Mouse (Mus musculus) right cerebral cortex, adult 2 months (tissue): ENCODE results near the gene Maml2.

Experiments used
- DNase-seq, 2 experiments: peaks; one replicate each; pipeline ENCODE4 v3.0.0; 2021 to 2022; ENCODE audit warnings: low spot score in 2 of 2

Maml2 gene

GRCm38 (mm10) chr9:13297668-13298512 lies at the start of gene Maml2:
TSS of gene Maml2 (plus strand) at chr9:13297957.
- DNase-seq, result peak; percentile 19 to 44

DNA sequence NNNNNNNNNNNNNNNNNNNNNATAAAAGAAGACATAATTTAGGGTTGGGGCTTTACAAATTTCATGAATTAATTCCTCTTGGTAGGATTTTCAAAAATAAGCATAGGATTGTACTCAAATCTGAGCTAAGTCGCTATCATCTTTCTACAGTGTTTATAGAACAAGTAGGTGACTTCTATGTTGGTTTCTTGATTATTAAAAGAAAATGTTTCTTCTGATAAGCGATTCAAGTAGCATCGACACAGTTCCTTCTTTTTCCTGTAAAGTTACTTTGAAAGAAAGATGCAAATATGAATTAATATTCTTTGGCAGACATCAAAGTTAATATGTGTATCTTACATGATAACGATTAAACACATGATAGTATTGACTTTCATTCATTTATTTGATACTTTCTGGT lies 49.7 kb upstream of the Maml2 start:
- no peak for DNase-seq

DNA sequence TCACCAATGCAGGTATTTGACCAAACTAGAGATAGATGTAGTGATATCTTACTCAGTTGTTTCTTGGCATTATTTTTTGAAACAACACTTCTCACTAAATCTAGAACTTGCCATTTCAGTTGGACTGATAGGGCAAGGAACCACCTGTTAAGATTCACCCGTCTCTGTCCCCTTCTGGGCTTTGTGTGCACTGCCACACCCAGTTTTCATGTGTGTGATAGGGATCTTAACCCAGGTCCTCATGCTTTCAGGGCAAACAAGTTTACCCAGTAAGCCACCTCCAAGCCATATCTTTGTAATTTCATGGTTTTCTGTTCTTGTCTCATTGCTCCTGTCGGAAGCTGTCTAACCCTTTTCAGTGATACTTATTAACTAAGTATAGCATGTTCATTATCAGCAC lies 46.5 kb upstream of the Maml2 start:
- no peak for DNase-seq

DNA sequence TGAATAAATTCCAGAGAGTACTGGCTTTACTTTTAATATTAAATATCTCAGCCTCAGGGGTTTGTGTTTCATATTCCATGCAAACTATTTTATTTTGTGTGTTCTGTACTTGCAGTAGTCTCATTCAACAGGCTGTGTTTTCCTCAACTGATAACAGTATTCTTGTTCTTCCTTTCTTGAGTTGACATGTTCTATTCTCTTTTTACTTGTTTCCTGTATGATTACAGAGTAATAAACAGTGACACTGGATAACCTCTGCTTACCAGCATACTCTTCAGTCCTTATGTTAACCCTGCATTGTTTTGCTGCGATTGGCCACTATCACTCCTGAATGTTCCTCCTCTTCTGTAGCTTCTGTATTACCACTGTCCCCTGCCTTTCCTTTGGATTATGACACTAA lies 41.0 kb upstream of the Maml2 start:
- DNase-seq, result no peak

- no peak for DNase-seq
Measured at GRCm38 (mm10) chr9:13258173-13258572, 39.6 kb upstream of the Maml2 start.

- no peak for DNase-seq
Measured at GRCm38 (mm10) chr9:13260980-13261379, 36.8 kb upstream of the Maml2 start.

DNA sequence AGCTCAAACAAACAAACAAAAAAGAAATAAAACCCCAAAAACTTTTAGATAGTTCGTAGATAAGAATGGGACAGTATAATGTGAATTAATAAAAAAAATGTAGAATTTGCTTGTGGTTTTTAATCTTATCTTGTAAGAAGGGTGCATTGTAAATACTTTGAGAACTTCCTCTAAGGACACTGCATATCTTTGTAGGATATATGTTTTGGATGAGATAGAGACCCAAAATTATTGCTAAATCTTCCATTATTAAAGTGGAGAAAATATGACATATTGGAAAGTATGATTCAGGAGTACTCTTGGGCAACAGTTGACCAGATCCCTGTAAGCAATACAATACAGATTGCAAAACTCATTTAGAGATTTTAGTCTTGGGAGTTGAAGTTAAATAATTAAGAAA lies 24.5 kb upstream of the Maml2 start:
- DNase-seq, result no peak

DNA sequence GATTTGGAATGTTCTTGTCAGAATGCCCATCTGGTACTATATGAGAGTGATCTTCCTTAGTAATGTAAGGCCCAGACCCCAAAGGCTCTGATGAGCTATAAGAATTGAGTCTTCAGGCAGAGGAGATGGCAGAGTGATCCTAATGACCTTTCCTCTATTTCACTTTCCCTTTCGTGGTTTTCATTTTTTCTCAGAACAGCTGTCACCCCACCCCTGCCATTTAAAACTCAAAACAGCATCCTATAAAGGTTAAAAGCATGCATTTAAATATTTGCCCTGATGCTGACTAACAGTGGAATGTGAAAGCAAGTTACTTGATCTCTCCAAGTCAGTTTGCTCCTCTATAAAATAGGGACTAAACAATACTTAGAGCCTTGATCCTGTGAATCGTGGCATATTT lies 10.3 kb upstream of the Maml2 start:
- no peak for DNase-seq

- DNase-seq, result peak; percentile 84 to 86
Measured at GRCm38 (mm10) chr9:13296274-13297121, 1.3 kb upstream of the Maml2 start.

DNA sequence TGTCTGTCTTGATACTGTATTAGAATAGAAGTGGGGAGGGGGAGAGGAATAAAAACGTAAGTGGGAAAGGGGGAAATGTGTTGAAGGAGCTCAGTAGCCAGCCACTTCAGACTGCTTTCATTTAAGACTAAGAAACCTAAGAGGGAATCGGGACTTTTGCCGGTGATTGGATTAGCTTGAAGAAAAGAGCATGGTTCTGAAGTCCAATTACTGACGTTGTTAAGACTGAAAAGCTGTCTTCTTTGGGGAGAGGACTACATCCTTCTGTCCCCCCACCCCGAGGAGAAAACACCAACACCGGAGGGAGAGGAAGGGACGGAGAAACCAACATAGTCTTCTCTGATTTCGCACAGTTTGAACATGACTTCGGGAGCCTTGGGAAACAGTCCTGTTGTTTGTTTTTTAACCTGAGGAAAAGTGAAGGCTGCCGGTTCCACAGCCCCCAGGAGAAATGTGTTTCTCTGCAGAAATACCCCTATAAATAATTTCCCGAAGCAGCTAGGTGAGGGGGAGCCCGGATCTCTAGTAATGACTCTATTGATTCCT lies 562 bp upstream of the Maml2 start:
- no peak for DNase-seq

GRCm38 (mm10) chr9:13298513-13298878 lies 739 bp downstream of the Maml2 start:
- no peak for DNase-seq

DNA sequence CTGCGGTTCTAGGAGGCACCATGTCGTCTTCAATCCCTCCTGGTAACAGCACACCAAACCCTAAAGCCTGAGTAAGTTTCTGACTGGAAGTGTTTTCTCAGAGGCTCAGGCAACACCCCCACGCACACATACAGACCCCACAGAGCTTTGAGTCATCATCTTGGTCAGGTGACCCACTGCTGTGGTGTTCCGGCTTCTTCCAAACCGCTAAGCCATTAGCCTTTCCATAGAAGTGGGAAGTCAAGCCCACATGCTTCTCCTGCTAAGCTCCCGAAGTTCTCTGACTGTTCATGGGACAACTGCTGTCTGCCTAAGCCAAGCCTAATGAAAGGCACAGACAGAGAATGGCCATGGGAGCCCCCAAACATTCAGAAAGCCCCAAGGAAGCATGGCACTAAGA lies 1.4 kb downstream of the Maml2 start:
- DNase-seq, result peak; percentile 19 to 25

GRCm38 (mm10) chr9:13300041-13300441 lies 2.3 kb downstream of the Maml2 start:
- no peak for DNase-seq

DNA sequence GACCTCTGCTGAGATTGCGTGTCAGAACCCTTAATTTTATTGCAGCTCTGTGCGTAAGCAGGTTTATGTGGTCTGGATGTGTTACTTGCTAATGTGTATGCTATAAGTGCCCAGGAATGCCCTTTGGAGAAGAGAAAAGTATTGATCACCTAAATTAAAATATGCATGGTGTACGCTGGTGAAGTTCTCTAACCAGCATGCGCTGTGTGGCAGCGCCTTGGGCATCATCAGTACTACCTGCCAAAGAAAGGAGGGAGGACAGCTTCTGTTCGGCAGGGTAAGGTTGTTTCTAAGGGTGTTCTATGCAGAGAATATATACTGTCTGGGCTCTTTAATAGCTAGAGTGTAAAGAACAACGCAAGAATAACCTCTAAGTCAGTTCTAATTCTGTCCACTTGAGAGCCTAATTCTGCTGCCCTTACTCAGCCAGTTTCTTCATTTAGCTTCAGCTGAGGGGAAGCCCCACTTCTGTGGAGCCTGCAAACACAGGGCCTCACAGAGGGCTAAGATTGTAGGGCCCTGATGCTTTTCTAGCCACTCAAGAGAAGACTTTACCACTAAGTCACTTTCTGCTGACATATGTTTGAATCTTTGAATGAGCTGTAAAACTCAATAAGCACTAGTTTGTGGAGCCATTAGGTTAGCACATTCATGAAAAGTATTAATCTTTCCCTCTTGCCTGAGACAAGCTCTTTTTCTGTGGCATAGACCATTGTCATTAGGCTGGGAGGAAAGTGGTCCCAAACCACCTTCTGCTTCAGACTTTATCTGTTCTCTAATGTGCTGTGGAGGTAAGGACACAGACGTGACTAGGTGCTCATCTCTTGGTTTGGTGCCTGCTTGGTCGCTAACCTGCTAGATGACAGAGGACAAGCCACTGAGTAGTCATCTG lies 3.4 kb downstream of the Maml2 start:
- DNase-seq, result no peak

- no peak for DNase-seq
Measured at GRCm38 (mm10) chr9:13302183-13302825, 4.5 kb downstream of the Maml2 start.

- DNase-seq, result no peak
Measured at GRCm38 (mm10) chr9:13303099-13303771, 5.5 kb downstream of the Maml2 start.

DNA sequence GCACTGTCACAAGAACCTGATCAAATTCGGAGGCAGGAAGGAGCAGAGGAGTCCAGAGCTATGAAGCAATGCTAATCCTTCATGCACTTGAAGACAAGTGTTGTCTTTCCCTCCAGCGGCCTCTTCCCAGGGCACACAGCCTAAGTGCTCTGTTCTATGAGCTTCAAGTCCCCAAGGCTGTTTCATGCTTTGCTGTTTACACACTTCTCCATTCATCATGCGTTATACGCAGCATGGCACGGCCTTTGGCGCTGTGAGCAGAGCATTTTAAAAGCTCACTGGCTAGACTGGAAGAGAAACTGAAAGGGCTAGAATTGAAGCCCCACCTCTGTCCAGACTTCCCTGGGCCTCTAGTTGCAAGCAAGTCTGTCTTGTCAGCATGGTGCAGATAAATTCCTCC lies 6.2 kb downstream of the Maml2 start:
- DNase-seq, result no peak

DNA sequence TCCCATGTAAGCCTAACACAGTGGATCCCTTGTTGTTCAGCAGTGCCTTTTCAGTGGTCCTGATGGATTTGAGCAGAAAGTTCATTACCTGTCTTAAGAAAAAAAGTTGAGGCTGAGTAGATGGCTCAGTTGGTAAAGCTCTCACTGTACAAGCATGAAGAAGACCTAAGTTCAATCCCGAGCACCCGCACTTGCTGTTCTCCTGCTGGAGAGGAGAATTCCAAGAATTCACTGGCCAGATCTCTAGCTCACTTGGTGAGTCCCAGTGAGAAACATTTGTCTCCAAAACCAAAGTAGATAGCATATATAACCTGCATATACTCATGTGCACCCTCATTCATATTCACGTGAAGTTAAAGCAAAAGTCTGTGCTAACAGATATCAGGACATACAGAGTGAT lies 8.7 kb downstream of the Maml2 start:
- DNase-seq, result no peak

DNA sequence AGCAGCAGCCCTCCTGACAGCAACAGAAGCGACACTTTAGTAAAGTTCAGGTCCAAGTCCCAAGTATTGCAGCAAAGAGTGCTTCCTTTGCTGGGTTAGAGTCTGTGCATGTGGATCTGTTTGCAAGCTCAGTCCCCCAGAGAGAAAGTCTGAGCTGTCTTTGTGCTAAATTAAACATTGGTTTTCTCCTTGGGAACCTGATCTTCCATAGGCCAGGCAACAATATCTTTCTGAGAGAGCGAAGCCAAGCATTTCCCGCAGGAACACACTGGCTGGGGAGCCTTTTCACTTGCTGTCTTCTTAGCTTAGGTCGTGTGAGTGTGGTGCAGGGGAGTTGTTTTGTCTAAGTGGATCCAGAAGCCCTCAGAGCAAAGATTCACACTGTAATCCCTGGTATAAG lies 9.5 kb downstream of the Maml2 start:
- no peak for DNase-seq

DNA sequence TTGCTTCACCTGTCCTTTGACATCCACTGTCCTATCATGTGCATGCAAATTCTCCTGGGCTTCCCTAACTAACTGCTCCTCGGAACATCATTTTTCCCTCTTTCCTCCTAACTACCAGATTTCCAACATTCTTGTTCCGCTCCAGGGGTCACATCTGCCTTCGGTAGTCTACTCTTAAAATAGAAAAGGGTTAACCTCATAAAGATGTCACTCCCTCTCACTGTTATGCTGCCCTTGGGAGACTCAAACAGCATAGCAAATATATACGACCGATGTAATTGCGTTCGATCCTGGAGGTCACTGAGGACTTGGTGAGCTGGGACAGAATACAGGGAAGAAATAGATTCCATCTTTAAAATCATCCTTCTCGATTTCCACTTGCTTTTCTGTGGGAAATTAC lies 11.0 kb downstream of the Maml2 start:
- no peak for DNase-seq

GRCm38 (mm10) chr9:13309807-13310206 lies 12.1 kb downstream of the Maml2 start:
- no peak for DNase-seq
